Mouse (Mus musculus): ENCODE measurements around the gene Cep170b. TPM values are rescaled to one million over a fixed set of nuclear protein-coding genes. Genes with fewer than 3 reads are reported as not detected.
A peak's percentile ranks its signal among the peaks of the same experiment; 100 is the strongest.

Cep170b gene
- polyA plus RNA-seq, 1 experiment from 2014 or later, result 5.0 TPM

GRCm38 (mm10) chr12:112770396-112770795 is 50.1 kb downstream of the Cep170b start:
- 56% methylated on average over 4 of the region's 4 CpGs for WGBS (ENCODE audit: insufficient replicate concordance)
- Histone ChIP-seq H3K36me3 (no peaks in the 10 kb centered on the region), H3K27me3 (replicated peaks) (peaks cover 7% of the 10 kb centered on the region; the same call in 1 of the 2 replicates), H3K4me2 (no peak overlapping the region), H3K9me3 (replicated peaks) (0 out of 2 replicates have a peak, but pooled peaks cover under 1% of the 10 kb centered on the region), H3K9ac (no peak overlapping the region), H3K4me1 (no peaks in the 10 kb centered on the region), H3K4me3 (no peak overlapping the region), H3K27ac (no peak overlapping the region)
- ATAC-seq, result no peak

GRCm38 (mm10) chr12:112772306-112772705 is 52.1 kb downstream of the Cep170b start:
- H3K4me2 ChIP-seq, result no peak overlapping the region
- peaks cover 7% of the 10 kb centered on the region; the same call in 1 of the 2 replicates for H3K27me3 ChIP-seq (replicated peaks)
- no peak for ATAC-seq
- 76% methylated on average over 14 of the region's 14 CpGs for WGBS (ENCODE audit: insufficient replicate concordance)
- H3K9ac ChIP-seq, result no peak overlapping the region
- H3K9me3 ChIP-seq (replicated peaks), result 0 out of 2 replicates have a peak, but pooled peaks cover 2% of the 10 kb centered on the region
- H3K4me1 ChIP-seq, result no peaks in the 10 kb centered on the region
- H3K4me3 ChIP-seq, result no peak overlapping the region
- no peaks in the 10 kb centered on the region for H3K36me3 ChIP-seq
- no peak overlapping the region for H3K27ac ChIP-seq

DNA sequence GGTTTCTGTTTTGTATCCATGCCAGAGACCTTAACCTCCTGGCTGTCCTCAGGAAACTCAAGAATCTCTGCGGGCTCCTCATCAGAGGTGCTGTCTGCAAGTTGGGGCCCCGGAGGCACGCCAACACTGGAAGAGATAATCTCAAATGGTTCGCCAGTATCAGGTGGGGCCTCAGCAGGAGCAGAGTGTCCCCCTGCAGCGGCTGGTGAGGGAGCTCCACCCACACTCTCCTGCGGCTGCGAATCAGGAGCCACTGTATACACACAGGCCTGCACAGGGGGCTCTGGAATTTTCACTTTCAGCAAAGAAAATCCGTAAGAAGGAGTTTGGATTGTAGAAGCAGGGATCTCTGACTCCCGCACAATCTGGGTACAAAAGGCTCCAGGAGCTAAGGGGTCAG is 53.1 kb downstream of the Cep170b start:
- H3K4me2 ChIP-seq, result no peak overlapping the region

GRCm38 (mm10) chr12:112774026-112774425 is 53.8 kb downstream of the Cep170b start:
- Histone ChIP-seq H3K4me3 (no peak overlapping the region), H3K4me1 (no peaks in the 10 kb centered on the region), H3K27me3 (replicated peaks) (peaks cover 3% of the 10 kb centered on the region; the same call in 1 of the 2 replicates), H3K9ac (no peak overlapping the region), H3K27ac (no peak overlapping the region), H3K9me3 (replicated peaks) (0 out of 2 replicates have a peak, but pooled peaks cover 2% of the 10 kb centered on the region), H3K4me2 (no peak overlapping the region), H3K36me3 (no peaks in the 10 kb centered on the region)
- ATAC-seq, result no peak
- WGBS (ENCODE audit: insufficient replicate concordance), result 43% methylated on average over 6 of the region's 6 CpGs

More for the DNA sequence above, 53.1 kb downstream of the Cep170b start:
- 0 out of 2 replicates have a peak, but pooled peaks cover 2% of the 10 kb centered on the region for H3K9me3 ChIP-seq (replicated peaks)
- WGBS (ENCODE audit: insufficient replicate concordance), result 30% methylated on average over 9 of the region's 9 CpGs
- no peaks in the 10 kb centered on the region for H3K4me1 ChIP-seq
- no peak overlapping the region for H3K27ac ChIP-seq
- H3K4me3 ChIP-seq, result no peak overlapping the region
- no peaks in the 10 kb centered on the region for H3K36me3 ChIP-seq
- no peak overlapping the region for H3K9ac ChIP-seq
- peaks cover 3% of the 10 kb centered on the region; the same call in 1 of the 2 replicates for H3K27me3 ChIP-seq (replicated peaks)
- ATAC-seq, result no peak

- Histone ChIP-seq H3K27me3 (replicated peaks) (peaks cover 3% of the 10 kb centered on the region; the same call in 1 of the 2 replicates), H3K27ac (no peak overlapping the region), H3K4me3 (no peak overlapping the region), H3K4me2 (no peak overlapping the region), H3K4me1 (no peaks in the 10 kb centered on the region), H3K36me3 (no peaks in the 10 kb centered on the region), H3K9me3 (replicated peaks) (0 out of 2 replicates have a peak, but pooled peaks cover 2% of the 10 kb centered on the region), H3K9ac (no peak overlapping the region)
- 71% methylated on average over 10 of the region's 10 CpGs for WGBS (ENCODE audit: insufficient replicate concordance)
- ATAC-seq, result no peak
Measured at GRCm38 (mm10) chr12:112774481-112774880, 54.2 kb downstream of the Cep170b start.

GRCm38 (mm10) chr12:112791026-112791425 is 70.8 kb downstream of the Cep170b start:
- 56% methylated on average over 8 of the region's 8 CpGs for WGBS (ENCODE audit: insufficient replicate concordance)
- no peaks in the 10 kb centered on the region for H3K9me3 ChIP-seq (replicated peaks)

DNA sequence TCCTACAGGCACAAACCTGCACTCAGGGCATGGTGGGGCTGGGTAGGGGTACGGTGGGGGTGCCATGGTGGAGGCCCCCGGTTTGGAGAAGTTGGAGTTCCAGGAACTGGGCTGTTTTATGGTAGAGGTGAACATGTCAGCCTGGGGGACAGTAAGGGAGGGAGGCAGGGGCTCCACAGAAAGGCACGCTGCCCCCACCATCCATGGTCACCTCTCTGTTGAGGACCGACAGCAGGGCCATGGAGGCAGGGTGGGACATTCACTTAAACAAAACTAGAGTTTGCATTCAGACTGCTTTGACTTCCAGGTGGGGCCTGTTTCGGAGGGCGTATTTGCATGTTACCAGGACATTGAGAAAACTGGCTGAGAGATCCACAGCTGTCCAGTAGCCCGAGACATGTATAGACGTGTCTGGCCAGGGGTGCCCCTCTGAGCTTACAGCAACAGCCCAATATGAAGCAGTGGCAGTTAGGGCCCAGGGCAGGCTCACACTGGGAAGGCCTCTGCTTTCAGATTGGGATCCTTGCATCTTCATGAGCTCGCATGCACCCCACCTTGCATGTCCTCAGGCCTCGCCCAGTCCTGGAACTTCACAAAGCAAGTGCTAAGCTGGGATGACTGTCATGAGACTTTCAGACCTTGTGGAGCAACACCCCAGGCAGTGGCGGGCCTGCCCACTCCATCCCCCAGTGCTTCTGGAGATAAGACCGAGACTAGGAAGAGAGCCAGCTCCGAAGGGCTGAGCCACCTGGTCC is 73.5 kb downstream of the Cep170b start:
- H3K4me3 ChIP-seq, result no peak overlapping the region
- no peaks in the 10 kb centered on the region for H3K9me3 ChIP-seq (replicated peaks)
- peaks cover 15% of the 10 kb centered on the region; the same call in 1 of the 2 replicates for H3K4me1 ChIP-seq
- no peaks in the 10 kb centered on the region for H3K36me3 ChIP-seq
- H3K27me3 ChIP-seq (replicated peaks), result peaks cover 40% of the 10 kb centered on the region
- ATAC-seq, result 0 out of 2 replicates have a peak, but pooled peaks have one; percentile 21
- WGBS (ENCODE audit: insufficient replicate concordance), result 55% methylated on average over 13 of the region's 13 CpGs
- no peak overlapping the region for H3K9ac ChIP-seq
- no peak overlapping the region for H3K4me2 ChIP-seq
- H3K27ac ChIP-seq, result no peak overlapping the region

More at GRCm38 (mm10) chr12:112791026-112791425, 70.8 kb downstream of the Cep170b start:
- Histone ChIP-seq H3K4me2 (no peak overlapping the region), H3K9ac (no peak overlapping the region), H3K4me3 (no peak overlapping the region), H3K36me3 (no peaks in the 10 kb centered on the region), H3K27me3 (replicated peaks) (peaks cover 12% of the 10 kb centered on the region), H3K4me1 (0 out of 2 replicates have a peak, but pooled peaks cover 15% of the 10 kb centered on the region), H3K27ac (no peak overlapping the region)
- ATAC-seq, result no peak

- H3K4me1 ChIP-seq, result peaks cover 15% of the 10 kb centered on the region; the same call in 1 of the 2 replicates
- no peak overlapping the region for H3K4me2 ChIP-seq
- H3K4me3 ChIP-seq, result no peak overlapping the region
- 34% methylated on average over 7 of the region's 7 CpGs for WGBS (ENCODE audit: insufficient replicate concordance)
- no peaks in the 10 kb centered on the region for H3K36me3 ChIP-seq
- H3K27ac ChIP-seq, result no peak overlapping the region
- ATAC-seq, result no peak
- peaks cover 46% of the 10 kb centered on the region for H3K27me3 ChIP-seq (replicated peaks)
- no peak overlapping the region for H3K9ac ChIP-seq
- no peaks in the 10 kb centered on the region for H3K9me3 ChIP-seq (replicated peaks)
Measured at GRCm38 (mm10) chr12:112794356-112794816, 74.1 kb downstream of the Cep170b start.

GRCm38 (mm10) chr12:112794998-112795397 is 74.7 kb downstream of the Cep170b start:
- no peak overlapping the region for H3K4me3 ChIP-seq
- H3K9ac ChIP-seq, result no peak overlapping the region
- 65% methylated on average over 5 of the region's 5 CpGs for WGBS (ENCODE audit: insufficient replicate concordance)
- H3K27ac ChIP-seq, result no peak overlapping the region
- H3K4me2 ChIP-seq, result no peak overlapping the region
- peaks cover 15% of the 10 kb centered on the region; the same call in 1 of the 2 replicates for H3K4me1 ChIP-seq
- no peak for ATAC-seq
- H3K9me3 ChIP-seq (replicated peaks), result no peaks in the 10 kb centered on the region
- H3K27me3 ChIP-seq (replicated peaks), result peaks cover 51% of the 10 kb centered on the region
- no peaks in the 10 kb centered on the region for H3K36me3 ChIP-seq

- H3K27me3 ChIP-seq (replicated peaks), result peaks cover 57% of the 10 kb centered on the region
- H3K4me2 ChIP-seq, result 0 out of 2 replicates have a peak overlapping the region, but pooled peaks have one; percentile 3
- WGBS (ENCODE audit: insufficient replicate concordance), result 43% methylated on average over 18 of the region's 18 CpGs
- H3K27ac ChIP-seq, result no peak overlapping the region
- H3K4me3 ChIP-seq, result no peak overlapping the region
- no peak overlapping the region for H3K9ac ChIP-seq
- no peak for ATAC-seq
- H3K4me1 ChIP-seq, result peaks cover 15% of the 10 kb centered on the region; the same call in 1 of the 2 replicates
- H3K36me3 ChIP-seq, result no peaks in the 10 kb centered on the region
- H3K9me3 ChIP-seq (replicated peaks), result no peaks in the 10 kb centered on the region
Measured at GRCm38 (mm10) chr12:112795466-112796104, 75.3 kb downstream of the Cep170b start.
